Mouse (Mus musculus) mesoderm, embryonic 11.5 days (tissue): ENCODE measurements at regions not wholly inside any gene's neighbourhood (a gene's known extent, or its start where the extent isn't known, plus 50 kb on each side); places are given as distances from the start of the nearest gene placed in this dataset.

ENCODE experiments used
- DNase-seq: peaks from one replicate; pipeline ENCODE4 v3.0.0-alpha.2; 2012; ENCODE audit warnings: low read depth, low spot score

DNA sequence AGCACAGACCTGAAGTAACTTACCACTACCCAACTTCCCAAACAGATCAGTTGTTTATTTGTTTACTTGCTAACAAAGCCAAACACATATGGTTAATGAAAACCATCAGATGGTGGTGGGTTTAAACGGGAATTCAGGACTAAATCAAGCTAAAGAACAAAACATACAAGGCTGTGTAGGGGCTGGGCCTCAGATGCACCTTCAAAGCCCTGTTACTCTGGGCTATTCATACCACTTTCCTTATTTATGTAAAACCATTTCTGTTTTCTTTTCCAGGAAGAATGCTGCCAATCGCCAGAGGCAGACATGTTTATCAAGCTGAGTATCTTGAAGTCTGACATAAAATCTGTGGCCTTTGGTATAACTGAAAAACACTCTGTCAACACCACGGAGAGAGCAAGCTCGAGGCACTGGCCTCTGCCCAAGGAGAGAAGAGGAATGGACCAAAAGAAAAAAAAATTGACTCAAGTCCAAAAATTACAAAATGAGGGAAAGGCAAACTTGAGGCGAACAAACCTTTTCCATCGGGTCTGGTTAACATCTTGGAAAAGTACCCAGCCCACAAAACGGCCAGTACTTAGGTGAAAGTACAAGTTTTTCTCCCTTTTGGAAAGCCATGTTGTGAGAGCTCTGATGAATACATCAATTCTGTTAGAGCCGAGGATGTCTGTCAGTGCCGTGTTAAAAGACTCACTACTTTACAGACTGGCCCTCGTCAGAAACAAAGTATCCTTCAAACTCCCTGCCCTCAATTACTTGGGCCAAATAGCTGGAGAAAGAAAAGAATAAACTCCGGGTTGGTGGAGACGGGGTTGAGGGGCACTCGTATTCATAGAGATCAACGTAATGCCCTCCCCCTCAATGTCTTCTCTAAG lies 270.0 kb upstream of the Nfe2l3 start:
- DNase-seq, result no peak

DNA sequence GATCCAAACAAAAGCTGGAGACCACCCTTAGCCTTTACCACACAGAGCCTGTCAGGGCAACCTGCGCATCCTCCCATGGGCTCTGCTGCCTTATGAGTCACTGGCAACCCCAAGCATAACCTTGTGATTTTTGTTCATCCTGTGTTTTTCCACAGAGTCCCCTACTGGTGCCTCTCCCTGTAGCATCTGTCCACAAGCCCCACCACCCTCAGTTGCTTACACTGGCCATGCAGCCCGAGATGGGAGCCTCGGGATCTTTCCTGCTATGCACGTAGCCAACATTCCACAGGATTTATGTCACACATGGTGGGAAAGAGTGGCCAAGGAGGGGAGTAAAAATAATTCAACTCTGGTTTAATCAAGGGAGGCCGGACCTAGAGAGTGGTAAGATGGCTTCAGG lies 269.2 kb upstream of the Nfe2l3 start:
- no peak for DNase-seq

DNA sequence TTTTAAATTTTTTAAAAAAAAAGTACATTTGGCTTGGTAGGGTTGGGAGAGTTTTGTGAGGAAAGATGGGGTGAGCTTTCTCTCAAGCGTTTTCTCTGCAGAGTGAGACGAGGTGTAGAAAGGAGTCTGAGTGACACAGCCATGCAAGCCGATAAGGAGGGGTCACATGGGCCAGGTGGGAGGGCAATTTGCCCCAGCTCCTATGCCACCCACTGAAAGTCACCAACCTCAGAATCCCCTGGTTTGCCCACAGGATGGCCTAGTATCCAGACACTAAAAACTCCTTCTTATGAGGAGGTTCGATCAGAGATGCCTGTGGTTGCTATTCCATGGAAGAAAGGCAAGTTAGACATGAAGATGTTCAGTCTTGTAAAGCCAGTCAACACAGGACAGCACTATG lies 268.6 kb upstream of the Nfe2l3 start:
- no peak for DNase-seq

DNA sequence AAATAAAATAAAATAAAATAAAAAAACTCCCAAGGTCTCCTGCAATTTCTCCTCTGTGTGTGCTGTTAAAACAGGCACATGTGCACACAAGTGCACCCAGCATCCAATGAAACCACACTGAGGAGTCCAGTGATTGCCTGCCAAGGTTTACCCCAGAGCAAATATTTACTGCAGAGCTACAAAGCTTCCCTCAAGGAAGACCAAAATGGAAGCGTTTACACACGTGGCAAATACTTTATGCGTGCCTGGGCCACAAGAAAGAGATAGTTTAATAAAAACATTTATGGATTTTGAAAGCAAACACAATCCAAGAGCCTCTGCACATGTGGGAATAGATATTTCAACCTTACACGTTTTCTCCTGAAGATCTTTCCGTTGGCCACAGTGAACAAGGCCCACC lies 265.4 kb upstream of the Nfe2l3 start:
- no peak for DNase-seq

DNA sequence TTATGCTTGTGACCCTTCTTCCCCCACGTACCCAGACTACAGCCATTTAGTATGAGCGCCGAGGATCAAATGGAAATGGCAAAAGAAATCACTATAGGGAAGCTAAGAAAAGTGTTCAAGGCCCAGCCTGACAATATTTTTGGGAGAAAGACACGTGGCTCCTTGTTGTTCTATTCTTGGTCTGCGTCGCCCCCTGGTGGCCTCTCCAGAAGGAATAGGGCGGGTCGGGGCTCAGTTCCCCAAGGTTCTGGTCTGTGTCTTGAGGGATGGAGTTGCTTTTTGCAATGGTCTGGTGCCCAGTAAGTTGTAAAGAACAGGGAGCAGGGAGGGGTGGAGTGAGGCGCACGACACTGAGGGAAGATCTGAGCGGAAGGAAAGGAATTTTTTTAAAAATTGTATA lies 264.4 kb upstream of the Nfe2l3 start:
- peak; percentile 90 for DNase-seq

DNA sequence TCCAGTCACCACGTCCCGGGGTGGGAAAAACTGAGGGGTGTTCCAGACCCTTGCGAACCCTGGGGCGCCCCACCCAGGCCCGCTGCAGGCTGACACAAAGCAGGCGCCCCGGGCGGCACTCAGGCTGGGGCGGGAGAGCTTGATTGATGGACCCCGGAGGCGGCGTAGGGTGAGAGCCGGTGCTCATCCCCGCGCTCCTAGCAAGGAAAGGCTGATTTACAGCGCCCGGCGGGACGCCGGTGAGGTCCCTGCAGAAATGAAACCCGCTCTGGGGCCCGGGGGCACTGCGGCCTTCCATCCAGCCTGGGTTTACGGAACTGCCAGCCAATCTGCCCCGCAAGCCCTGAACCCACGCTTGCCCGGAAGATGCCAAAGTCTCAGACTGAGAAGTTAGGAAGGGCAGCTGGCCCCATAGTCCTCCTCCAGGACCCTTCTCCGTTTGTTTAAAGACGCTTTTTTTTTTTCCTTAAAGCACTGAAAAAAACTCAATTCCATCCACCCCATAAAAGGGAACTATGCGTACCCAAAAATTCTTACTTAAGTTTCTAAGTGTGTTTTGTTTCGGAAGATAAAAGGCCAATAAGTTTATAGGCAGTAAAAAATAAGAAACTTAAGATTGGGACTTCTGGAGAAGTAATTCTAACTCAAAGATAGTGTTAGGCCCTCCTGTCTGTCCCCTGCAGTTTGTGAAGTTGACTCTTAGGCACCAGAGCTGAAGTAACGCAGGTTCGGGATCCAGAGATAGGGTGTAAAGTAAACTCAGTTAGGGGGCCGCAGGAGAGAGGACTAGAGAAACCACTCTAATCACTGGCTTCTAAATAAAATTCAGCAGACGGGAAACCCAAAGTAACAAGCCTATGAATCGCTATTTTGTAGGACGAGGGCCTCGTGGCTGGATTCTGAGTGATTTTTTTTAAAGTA lies 263.4 kb upstream of the Nfe2l3 start:
- peak; percentile 82 for DNase-seq

DNA sequence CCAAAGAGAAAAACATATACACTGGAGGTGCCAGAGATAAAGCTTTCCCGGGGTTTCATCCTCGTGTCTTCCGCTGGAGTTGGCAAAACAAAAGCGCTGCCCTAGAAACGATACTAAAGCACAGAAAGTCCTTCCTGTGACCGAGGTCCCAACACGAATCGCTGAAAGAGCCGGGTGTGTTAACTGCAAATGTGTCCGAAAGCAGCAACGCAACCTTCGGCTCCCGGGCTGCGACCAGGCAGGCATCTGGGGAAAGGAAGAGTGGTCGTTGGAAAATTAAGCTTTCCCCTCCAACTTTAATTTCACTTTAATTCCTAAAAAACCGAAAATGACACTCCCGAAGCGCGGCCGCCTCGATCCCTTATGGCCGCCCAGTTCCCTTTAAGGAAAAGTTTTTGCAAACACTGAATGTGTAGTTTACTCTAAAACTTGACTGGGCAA lies 262.5 kb upstream of the Nfe2l3 start:
- no peak for DNase-seq

DNA sequence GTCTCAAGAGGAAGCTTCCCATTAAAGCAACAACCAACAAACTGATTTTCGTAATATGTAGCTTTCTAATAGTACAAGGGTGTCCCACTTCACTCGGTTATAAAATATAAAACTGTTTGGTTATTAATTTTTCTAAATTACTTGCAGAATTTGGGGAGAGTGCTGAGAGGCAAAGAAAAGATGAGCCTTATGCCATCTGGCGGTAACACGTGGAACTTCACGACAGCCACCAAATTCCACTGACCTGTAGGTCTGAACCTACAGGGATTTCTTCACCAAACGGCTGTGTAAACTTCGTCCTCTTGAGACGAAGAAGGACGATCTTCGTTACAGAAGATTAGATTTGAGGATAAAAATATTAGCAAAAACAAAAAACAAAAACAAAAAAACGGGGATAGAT lies 262.1 kb upstream of the Nfe2l3 start:
- peak; percentile 88 for DNase-seq

DNA sequence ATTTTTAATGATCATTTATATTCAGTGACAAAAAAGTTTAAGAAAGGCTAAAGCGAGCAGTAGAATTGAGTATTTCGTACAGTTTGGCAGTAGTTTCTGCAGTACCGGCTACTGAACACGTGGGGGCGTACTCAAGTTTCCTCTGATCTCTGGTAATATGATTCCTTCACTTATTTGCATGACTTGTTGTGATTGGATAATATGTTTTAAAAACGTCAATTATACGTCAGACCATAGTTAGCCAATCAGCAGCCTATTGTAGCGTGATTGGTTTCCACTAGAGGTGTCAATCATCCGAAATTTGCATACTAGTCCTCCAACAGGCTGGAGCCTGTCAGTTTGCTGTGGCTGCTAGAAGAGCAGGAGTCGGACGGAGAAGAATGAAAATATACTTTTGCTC lies 261.6 kb upstream of the Nfe2l3 start:
- DNase-seq, result peak; percentile 96

DNA sequence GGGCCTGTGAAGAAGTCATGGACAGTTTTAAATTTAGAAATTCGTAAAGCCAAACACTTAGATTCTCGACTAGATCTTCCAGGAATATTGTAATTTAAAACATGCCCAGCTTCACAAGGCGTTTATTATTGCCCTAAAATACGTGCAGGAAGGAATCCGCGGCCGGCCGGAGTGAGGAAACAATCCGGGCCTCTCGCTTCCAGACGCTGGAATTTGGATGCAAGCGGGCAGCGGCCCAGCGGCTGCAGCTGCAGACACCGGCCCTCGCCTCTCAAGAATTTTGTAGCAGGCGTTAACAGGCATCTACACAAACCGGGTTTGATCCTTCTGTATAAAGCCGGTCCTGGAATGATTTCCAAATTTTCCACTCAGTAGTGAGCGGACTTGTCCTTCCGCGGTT lies 260.7 kb upstream of the Nfe2l3 start:
- DNase-seq, result peak; percentile 74

DNA sequence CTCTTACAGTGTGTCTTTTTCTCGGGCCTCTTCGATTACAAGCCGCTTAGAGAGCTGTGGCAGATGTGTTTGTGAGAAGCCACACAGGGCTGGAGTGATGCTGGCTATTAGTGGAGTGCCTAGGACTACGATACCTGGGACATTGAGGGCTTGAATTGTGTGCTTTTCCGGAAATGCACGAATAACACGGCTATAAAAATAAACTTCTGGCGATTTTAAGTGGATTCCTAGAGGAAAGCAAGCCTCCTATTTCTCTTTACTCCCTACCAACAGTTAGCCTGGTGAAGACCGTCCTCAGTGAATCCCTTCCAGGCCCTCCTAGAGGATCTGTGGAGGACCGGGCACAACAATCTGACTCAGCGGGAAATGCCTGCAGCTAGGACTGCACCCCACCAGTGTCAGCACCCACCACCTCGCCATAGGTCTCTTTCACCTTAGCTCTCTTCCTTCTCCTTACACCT lies 260.1 kb upstream of the Nfe2l3 start:
- no peak for DNase-seq

DNA sequence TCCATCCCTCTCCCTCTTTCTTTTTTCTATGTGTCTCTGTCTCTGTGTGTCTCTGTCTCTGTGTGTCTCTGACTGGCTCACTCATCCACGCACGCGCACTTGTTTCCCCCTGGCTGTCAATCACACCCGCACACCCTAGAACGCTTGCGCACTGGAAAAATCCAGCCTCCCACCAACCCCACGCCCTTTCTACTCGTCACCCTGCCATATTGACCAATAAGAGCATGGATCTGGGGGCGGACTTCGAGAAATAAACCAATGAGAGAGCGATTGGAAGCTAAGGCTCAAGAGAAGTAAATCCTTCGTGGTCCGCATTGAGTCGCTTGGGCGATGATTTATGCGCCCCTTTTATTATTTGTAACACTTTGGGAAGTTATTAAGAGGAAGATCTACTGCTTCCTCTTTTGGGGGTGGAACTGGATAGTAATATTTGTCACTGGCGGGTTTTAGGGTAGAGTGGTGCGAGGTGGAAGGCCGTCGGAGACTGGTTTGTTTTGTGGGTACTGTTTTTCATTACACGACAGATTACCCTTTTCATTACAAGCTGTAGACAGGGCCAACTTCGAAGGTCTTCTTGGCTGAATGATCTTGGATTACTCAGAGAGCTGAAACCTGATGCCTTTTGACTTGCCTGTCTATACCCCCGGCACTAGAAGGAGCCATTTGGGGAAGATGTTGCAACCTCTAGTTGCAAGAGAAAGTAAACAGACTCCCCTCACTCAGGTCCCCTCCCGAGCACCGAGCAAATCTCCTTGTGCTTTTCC lies 259.4 kb upstream of the Nfe2l3 start:
- peak; percentile 96 for DNase-seq

DNA sequence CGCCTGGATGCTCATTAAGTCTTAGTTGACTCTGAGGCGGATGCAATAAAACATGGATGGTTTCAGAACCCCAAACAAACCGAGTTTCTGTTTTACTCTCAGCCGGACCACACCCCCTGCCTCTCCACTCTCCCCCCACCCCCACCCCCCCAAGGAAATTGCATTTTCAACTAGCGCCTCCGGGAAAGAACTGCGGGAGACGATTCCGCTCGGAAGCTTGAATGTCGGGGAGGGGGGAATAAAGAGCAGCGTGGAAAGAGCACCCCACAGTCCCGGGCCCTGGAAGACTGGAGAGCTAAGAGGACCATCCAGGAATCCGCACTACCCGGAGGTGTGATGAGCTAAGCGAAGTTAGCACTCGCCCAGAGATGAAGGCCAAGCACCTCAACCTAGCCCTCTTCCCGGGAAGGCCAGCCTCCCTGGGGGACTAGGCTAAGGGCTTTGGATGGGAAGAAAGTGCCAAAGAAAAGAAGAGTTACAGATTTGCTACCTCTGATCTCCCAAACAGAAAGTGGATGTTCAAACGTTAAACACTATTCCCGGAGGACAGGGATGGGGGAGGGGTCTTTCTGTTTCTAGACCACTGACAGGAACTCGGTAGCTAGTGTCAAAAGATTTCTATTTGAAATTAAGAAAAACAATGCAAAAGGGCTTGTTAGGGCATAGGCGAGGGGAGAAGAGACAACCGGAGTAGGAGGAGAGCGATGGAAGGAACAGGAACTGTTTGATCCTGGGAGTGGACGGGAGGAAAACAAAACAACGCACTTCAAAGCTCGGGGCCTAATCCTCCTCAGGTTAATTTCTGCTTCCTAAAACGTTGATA lies 258.6 kb upstream of the Nfe2l3 start:
- DNase-seq, result no peak

DNA sequence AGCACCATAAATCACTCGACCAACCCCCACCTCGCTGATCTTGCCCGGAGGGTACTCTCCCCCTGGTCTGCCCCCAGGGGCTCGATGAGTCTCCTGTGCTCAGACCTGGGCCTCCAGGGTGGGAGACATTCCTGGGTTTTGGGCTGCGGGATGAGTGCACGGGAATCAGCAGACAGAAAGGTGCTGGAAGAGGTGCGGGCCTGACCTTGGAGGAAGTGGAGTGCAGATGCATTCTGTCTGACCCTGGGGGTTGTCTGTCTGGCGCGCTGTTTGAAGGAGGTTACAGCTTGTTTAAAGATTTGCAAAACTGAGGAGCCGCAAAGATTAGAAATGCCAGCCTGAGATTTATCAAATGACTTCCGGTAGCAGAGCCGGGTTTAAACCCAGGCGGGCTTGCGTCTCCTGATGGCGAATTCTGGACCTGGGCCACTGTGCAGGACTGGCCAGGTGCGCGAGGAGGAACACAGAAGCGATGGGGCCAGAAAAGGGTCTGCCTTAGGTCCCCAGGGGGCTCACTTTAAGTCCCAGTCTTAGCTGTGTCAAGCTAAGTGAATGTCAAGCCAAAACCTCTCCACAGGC lies 257.9 kb upstream of the Nfe2l3 start:
- DNase-seq, result no peak

DNA sequence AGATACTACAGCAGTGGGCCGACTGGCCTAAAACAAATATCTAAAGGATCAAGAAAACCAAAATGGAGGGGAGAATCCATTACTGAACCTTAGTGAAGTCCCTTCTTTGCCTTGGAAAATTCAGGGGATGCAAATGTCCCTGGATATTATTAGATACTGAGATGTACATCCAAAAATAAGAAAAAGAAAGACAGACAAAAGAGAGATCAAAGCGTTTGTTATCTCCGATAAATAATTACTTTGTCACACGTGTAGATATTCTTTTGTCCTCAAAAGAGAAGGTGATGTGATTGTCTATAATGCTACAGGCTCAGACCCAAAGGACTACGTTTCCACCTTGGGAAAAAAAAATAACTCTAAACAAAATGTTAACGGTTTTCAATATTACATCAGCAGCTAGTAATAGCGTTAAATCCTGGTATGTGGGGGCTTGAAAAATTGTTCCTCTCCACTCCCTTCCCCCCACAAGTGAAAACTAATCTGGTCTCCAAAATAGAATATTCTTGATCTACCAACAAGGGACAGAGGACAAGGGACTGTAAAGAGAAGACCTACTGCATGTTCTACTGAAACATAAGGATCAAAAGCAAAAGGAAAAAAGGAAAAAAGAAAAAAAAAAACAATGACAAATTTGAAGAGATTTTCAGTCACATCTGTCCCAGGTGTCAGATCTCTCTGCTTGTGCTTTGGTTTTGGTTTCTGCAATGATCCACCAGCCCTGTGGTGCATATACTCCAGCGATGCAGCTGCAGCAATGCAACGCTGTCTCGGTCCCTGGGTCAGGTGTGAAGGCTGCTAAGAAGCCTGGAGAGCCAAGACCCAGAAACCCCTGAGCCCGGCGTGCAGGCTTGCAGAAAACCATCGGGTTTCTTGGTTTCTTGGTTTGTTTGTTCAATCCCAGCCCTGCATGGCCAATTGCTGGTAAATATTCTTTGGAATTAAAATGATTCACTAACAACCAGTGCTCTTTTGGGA lies 256.6 kb upstream of the Nfe2l3 start:
- DNase-seq, result no peak

DNA sequence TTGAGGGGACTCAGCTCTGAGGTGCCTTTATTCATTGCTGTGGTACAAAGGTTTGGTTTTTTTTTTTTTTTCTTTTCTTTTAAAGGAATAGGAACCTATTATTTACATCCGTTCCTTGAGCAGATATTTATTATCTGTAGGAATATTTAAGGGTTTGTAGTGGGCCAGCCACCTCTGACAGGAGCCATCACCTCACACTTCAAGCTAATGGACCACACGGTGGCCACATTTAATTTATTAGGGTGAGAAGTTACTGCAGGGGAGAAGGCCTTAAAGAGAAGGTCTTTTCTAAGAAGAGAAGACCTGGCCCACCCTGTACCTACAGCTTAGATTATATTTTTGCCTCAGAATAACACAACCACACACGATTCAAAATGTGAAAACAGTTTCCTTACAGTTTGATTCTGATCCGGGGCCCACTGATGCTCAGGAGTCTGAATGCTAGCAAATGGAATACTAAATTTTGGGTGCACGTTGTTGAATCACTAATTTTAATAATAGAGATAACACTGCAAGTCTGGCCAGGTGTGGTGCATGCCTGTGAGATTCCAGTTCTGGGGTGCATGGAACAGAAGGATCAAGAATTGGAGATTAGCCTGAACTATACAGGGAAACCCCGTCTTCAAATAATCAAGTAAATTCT lies 255.6 kb upstream of the Nfe2l3 start:
- DNase-seq, result no peak

DNA sequence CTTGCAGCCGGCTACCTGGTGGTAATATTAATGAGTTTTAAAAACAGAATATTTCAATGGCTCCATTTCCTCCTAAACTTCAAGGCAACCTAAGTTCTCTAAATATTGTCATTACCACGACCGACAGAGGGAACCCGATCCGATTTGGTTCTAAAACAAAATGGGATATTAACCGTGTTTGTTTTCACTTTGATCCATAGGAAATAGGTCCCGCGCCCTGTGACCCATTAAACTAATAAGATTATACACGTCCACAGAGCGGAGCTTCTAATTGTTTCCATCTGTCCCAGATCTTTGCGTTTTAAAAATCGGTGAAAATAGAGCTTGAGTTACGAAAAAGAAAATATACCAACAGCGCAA lies 254.8 kb upstream of the Nfe2l3 start:
- no peak for DNase-seq

DNA sequence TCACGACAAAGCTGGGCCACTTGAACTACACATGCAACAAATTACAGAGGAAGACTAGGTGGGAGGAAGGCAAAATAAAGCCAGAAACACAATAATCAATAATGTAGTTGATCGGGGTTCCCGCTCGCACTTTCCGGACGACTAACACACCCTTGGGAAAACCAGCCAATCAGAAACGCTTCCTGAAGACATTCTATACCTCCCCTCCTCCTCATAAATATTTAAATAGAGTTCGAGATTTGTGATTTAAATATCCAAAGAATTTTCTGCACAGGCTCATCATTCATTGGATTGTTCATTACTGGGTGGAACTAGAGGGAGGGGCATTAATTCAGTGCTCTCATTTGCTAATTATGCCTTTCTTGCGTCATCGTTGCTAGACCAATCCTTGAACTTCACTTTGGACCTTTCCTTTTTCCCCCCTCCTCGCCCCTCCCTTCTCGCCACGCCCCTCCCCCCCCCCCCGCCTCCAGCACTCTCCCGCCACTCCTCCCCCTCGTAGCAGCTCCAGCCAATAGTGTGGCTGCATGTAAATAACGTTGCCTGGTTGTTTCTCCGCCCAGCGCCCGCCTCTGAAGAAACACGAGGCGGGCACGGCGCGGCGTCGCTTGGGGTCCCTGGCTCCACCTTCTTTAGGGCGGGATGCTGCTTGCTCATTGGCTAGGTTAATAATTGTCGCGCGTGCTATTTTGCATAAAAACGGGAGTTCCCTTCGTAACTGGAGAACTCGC lies 254.2 kb upstream of the Nfe2l3 start:
- peak; percentile 98 for DNase-seq
